Mouse (Mus musculus): ENCODE measurements at regions not wholly inside any gene's neighbourhood (a gene's known extent, or its start where the extent isn't known, plus 50 kb on each side); places are given as distances from the start of the nearest gene placed in this dataset.

GRCm38 (mm10) chr4:105908281-105908680, 118.6 kb downstream of the Gm12728 start:
- Histone ChIP-seq H3K4me1 (ENCODE audit: control insufficient read depth, insufficient read depth, low read length) (no peaks in the 10 kb centered on the region), H3K9ac (replicated peaks; ENCODE audit: low read depth, low read length) (no peak overlapping the region), H3K4me2 (ENCODE audit: low read depth, low read length) (no peak overlapping the region), H3K4me3 (ENCODE audit: low read depth, low read length) (no peak overlapping the region), H3K9me3 (ENCODE audit: control insufficient read depth, low read length) (no peaks in the 10 kb centered on the region), H3K27ac (ENCODE audit: low read depth, low read length) (no peak overlapping the region), H3K27me3 (ENCODE audit: control insufficient read depth, insufficient read depth, low read length) (no peaks in the 10 kb centered on the region), H3K36me3 (ENCODE audit: control insufficient read depth, insufficient read depth, low read length) (no peaks in the 10 kb centered on the region)
- no peak for ATAC-seq (ENCODE audit: low read depth)

- no peak overlapping the region for H3K9ac ChIP-seq (replicated peaks; ENCODE audit: low read depth, low read length)
- H3K27me3 ChIP-seq (ENCODE audit: control insufficient read depth, insufficient read depth, low read length) = no peaks in the 10 kb centered on the region
- no peaks in the 10 kb centered on the region for H3K36me3 ChIP-seq (ENCODE audit: control insufficient read depth, insufficient read depth, low read length)
- no peak overlapping the region for H3K4me3 ChIP-seq (ENCODE audit: low read depth, low read length)
- H3K27ac ChIP-seq (ENCODE audit: low read depth, low read length) = no peak overlapping the region
- H3K9me3 ChIP-seq (ENCODE audit: control insufficient read depth, low read length) = no peaks in the 10 kb centered on the region
- H3K4me1 ChIP-seq (ENCODE audit: control insufficient read depth, insufficient read depth, low read length) = no peaks in the 10 kb centered on the region
- no peak overlapping the region for H3K4me2 ChIP-seq (ENCODE audit: low read depth, low read length)
- ATAC-seq (ENCODE audit: low read depth) = no peak
- 74% methylated on average over 4 of the region's 4 CpGs for WGBS
These were observed 119.6 kb downstream of the Gm12728 start for GRCm38 (mm10) chr4:105909272-105909671.

DNA sequence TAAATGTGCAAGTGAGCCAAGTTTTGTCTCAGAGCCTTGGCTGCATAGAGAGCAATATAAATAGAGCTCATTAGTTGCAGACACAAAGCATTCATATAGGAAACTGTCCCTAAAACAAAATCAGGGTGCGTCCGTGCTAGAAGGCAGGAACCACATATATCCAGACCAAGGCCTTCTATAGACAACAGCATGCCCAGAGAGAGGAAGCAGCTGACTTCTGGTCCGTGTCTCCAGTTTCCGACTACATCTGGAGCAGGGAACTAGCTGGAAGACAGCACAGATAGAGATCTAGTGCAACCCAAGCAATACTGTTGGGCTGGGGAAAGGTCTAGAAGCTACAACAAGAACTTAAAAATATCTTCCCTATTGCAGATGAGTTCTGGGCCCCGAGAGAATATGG, 121.0 kb downstream of the Gm12728 start:
- ATAC-seq (ENCODE audit: low read depth) = no peak
- Histone ChIP-seq H3K27ac (ENCODE audit: low read depth, low read length) (no peak overlapping the region), H3K9ac (replicated peaks; ENCODE audit: low read depth, low read length) (no peak overlapping the region), H3K4me1 (ENCODE audit: control insufficient read depth, insufficient read depth, low read length) (no peaks in the 10 kb centered on the region), H3K9me3 (ENCODE audit: control insufficient read depth, low read length) (no peaks in the 10 kb centered on the region), H3K4me3 (ENCODE audit: low read depth, low read length) (no peak overlapping the region), H3K4me2 (ENCODE audit: low read depth, low read length) (no peak overlapping the region), H3K27me3 (ENCODE audit: control insufficient read depth, insufficient read depth, low read length) (no peaks in the 10 kb centered on the region), H3K36me3 (ENCODE audit: control insufficient read depth, insufficient read depth, low read length) (no peaks in the 10 kb centered on the region)
- WGBS = 87% methylated on average over 5 of the region's 5 CpGs

- Histone ChIP-seq H3K4me1 (ENCODE audit: control insufficient read depth, insufficient read depth, low read length) (no peaks in the 10 kb centered on the region), H3K4me2 (ENCODE audit: low read depth, low read length) (no peak overlapping the region), H3K27ac (ENCODE audit: low read depth, low read length) (no peak overlapping the region), H3K9ac (replicated peaks; ENCODE audit: low read depth, low read length) (no peak overlapping the region), H3K27me3 (ENCODE audit: control insufficient read depth, insufficient read depth, low read length) (no peaks in the 10 kb centered on the region), H3K9me3 (ENCODE audit: control insufficient read depth, low read length) (no peaks in the 10 kb centered on the region), H3K36me3 (ENCODE audit: control insufficient read depth, insufficient read depth, low read length) (no peaks in the 10 kb centered on the region), H3K4me3 (ENCODE audit: low read depth, low read length) (no peak overlapping the region)
- 65% methylated on average over 6 of the region's 6 CpGs for WGBS
- ATAC-seq (ENCODE audit: low read depth) = no peak
These were observed 122.0 kb downstream of the Gm12728 start for GRCm38 (mm10) chr4:105911678-105912077.

GRCm38 (mm10) chr4:105912296-105912695, 122.6 kb downstream of the Gm12728 start:
- no peak overlapping the region for H3K9ac ChIP-seq (replicated peaks; ENCODE audit: low read depth, low read length)
- ATAC-seq (ENCODE audit: low read depth) = no peak
- H3K9me3 ChIP-seq (ENCODE audit: control insufficient read depth, low read length) = no peaks in the 10 kb centered on the region
- H3K4me2 ChIP-seq (ENCODE audit: low read depth, low read length) = no peak overlapping the region
- H3K4me3 ChIP-seq (ENCODE audit: low read depth, low read length) = no peak overlapping the region
- H3K4me1 ChIP-seq (ENCODE audit: control insufficient read depth, insufficient read depth, low read length) = no peaks in the 10 kb centered on the region
- no peaks in the 10 kb centered on the region for H3K36me3 ChIP-seq (ENCODE audit: control insufficient read depth, insufficient read depth, low read length)
- no peak overlapping the region for H3K27ac ChIP-seq (ENCODE audit: low read depth, low read length)
- 85% methylated on average over 4 of the region's 4 CpGs for WGBS
- H3K27me3 ChIP-seq (ENCODE audit: control insufficient read depth, insufficient read depth, low read length) = no peaks in the 10 kb centered on the region

DNA sequence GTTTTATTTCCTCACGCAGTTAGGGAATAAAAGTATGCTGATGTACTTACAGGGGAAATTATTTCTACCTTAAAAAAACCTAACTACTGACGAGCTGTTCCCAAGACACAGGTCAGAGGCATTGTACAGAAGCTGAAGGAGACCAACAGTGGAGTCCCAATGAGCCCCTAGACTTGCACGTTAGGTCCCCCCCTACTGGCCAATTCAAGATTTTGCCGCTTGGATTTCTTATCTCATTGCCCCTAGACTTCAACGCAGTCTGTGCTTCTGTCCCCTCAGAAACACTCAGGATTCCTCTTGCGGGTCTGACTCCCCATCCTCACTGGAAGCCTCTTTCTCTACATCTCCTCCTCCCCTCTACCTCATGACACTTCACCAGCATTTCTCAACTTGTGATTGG, 125.3 kb downstream of the Gm12728 start:
- 47% methylated on average over 6 of the region's 6 CpGs for WGBS

DNA sequence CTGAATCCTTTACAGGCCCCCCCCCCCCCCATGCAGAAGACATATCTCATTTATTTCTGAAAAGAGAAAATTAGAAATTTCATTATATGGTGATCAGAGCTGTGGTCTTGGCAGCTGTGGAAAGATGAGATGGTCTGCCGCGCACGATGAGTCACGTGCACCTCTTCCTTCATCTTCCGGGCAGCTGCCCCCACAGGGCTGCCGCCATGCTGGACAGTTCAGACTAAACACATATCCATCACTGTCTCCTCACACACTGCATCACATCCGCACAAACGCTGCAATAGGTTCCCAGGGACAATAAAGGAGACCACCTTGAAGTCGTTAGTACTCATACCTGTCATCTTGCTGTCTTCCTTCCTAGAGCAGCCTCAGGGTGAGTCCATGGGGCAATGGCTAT, 126.6 kb downstream of the Gm12728 start:
- 85% methylated on average over 9 of the region's 9 CpGs for WGBS
- no peaks in the 10 kb centered on the region for H3K9me3 ChIP-seq (ENCODE audit: control insufficient read depth, low read length)
- H3K27me3 ChIP-seq (ENCODE audit: control insufficient read depth, insufficient read depth, low read length) = no peaks in the 10 kb centered on the region
- ATAC-seq (ENCODE audit: low read depth) = no peak
- no peak overlapping the region for H3K9ac ChIP-seq (replicated peaks; ENCODE audit: low read depth, low read length)
- H3K27ac ChIP-seq (ENCODE audit: low read depth, low read length) = no peak overlapping the region
- no peaks in the 10 kb centered on the region for H3K4me1 ChIP-seq (ENCODE audit: control insufficient read depth, insufficient read depth, low read length)
- H3K36me3 ChIP-seq (ENCODE audit: control insufficient read depth, insufficient read depth, low read length) = no peaks in the 10 kb centered on the region
- H3K4me3 ChIP-seq (ENCODE audit: low read depth, low read length) = no peak overlapping the region
- no peak overlapping the region for H3K4me2 ChIP-seq (ENCODE audit: low read depth, low read length)

More for the DNA sequence above, 125.3 kb downstream of the Gm12728 start:
- Histone ChIP-seq H3K36me3 (ENCODE audit: control insufficient read depth, insufficient read depth, low read length) (no peaks in the 10 kb centered on the region), H3K4me3 (ENCODE audit: low read depth, low read length) (no peak overlapping the region), H3K9ac (replicated peaks; ENCODE audit: low read depth, low read length) (no peak overlapping the region), H3K27me3 (ENCODE audit: control insufficient read depth, insufficient read depth, low read length) (no peaks in the 10 kb centered on the region), H3K4me1 (ENCODE audit: control insufficient read depth, insufficient read depth, low read length) (no peaks in the 10 kb centered on the region), H3K4me2 (ENCODE audit: low read depth, low read length) (no peak overlapping the region), H3K9me3 (ENCODE audit: control insufficient read depth, low read length) (no peaks in the 10 kb centered on the region), H3K27ac (ENCODE audit: low read depth, low read length) (no peak overlapping the region)
- no peak for ATAC-seq (ENCODE audit: low read depth)

- no peaks in the 10 kb centered on the region for H3K27me3 ChIP-seq (ENCODE audit: control insufficient read depth, insufficient read depth, low read length)
- no peaks in the 10 kb centered on the region for H3K9me3 ChIP-seq (ENCODE audit: control insufficient read depth, low read length)
- no peak overlapping the region for H3K27ac ChIP-seq (ENCODE audit: low read depth, low read length)
- H3K4me2 ChIP-seq (ENCODE audit: low read depth, low read length) = no peak overlapping the region
- no peak for ATAC-seq (ENCODE audit: low read depth)
- no peaks in the 10 kb centered on the region for H3K4me1 ChIP-seq (ENCODE audit: control insufficient read depth, insufficient read depth, low read length)
- no peaks in the 10 kb centered on the region for H3K36me3 ChIP-seq (ENCODE audit: control insufficient read depth, insufficient read depth, low read length)
- H3K9ac ChIP-seq (replicated peaks; ENCODE audit: low read depth, low read length) = no peak overlapping the region
- 77% methylated on average over 6 of the region's 6 CpGs for WGBS
- no peak overlapping the region for H3K4me3 ChIP-seq (ENCODE audit: low read depth, low read length)
These were observed 135.2 kb downstream of the Gm12728 start for GRCm38 (mm10) chr4:105924781-105925382.

- WGBS = 88% methylated on average over 2 of the region's 2 CpGs
These were observed 135.8 kb downstream of the Gm12728 start for GRCm38 (mm10) chr4:105925506-105925905.

More at GRCm38 (mm10) chr4:105925506-105925905, 135.8 kb downstream of the Gm12728 start:
- H3K4me2 ChIP-seq (ENCODE audit: low read depth, low read length) = no peak overlapping the region
- no peak overlapping the region for H3K9ac ChIP-seq (replicated peaks; ENCODE audit: low read depth, low read length)
- H3K27me3 ChIP-seq (ENCODE audit: control insufficient read depth, insufficient read depth, low read length) = no peaks in the 10 kb centered on the region
- H3K4me3 ChIP-seq (ENCODE audit: low read depth, low read length) = no peak overlapping the region
- no peak for ATAC-seq (ENCODE audit: low read depth)
- H3K27ac ChIP-seq (ENCODE audit: low read depth, low read length) = no peak overlapping the region
- no peaks in the 10 kb centered on the region for H3K4me1 ChIP-seq (ENCODE audit: control insufficient read depth, insufficient read depth, low read length)
- H3K36me3 ChIP-seq (ENCODE audit: control insufficient read depth, insufficient read depth, low read length) = no peaks in the 10 kb centered on the region
- no peaks in the 10 kb centered on the region for H3K9me3 ChIP-seq (ENCODE audit: control insufficient read depth, low read length)

Measured in neural tube, embryonic 14.5 days (tissue).